Mouse (Mus musculus) heart, postnatal 25 days (tissue): ENCODE measurements around the gene Pak6. TPM values are rescaled to one million over a fixed set of nuclear protein-coding genes. Genes with fewer than 3 reads are reported as not detected.

Source experiments
- DNase-seq: peaks from one replicate; pipeline ENCODE4 v3.0.0; 2022; ENCODE audit warnings: low spot score
- intact Hi-C: fragments of 180-260 bp; cut with DNase I; formaldehyde crosslinking; loops from one replicate; pipeline ENCODE4 v1.15.1; 2025
- total RNA-seq, 2 experiments: library from RNA; stranded (reverse); gene quantifications; 2 replicates each; pipeline ENCODE4 v1.2.3; 2021

Pak6 gene
- total RNA-seq, 2 experiments from 2014 or later: 6.4 to 9.9 TPM

DNA sequence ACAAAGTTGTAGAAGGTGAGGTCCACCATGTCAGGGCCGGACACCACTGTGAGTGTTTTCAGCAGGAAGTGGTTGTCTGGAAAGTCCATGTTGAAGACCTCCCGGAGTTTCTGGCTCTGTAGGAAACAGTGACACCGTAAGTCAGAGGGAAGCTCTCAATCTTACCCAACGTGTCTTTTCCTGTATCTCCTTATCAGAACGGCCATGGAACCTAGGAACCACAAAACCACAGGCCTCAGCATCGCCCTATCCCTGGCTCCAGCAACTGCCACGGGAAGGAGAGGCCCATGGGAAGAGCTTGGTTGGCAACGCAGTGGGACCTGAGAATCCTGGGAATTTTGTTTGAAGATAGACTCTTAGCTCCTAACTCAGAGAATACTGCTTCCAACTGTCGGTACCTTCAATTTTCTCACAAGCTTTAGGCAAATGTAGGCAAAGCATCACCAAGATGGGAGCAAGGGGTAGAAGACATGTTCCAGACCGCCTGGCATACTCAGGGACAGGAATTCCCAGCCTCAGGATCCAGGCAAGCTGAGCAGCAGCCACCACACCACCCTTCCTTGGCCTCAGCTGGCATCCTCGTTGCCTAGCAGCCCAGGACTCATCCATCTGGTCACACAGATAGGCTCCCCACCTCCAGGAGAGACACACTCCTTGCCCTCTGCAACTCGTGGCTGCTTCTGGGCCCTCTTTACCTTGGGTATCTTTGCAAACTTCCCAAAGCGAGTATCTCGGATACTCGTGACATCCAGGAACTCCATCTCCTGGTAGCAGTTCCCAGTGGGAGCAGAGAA is 60.8 kb downstream of the Pak6 start:
- no peak for DNase-seq
- intact Hi-C loops: no loop called here

DNA sequence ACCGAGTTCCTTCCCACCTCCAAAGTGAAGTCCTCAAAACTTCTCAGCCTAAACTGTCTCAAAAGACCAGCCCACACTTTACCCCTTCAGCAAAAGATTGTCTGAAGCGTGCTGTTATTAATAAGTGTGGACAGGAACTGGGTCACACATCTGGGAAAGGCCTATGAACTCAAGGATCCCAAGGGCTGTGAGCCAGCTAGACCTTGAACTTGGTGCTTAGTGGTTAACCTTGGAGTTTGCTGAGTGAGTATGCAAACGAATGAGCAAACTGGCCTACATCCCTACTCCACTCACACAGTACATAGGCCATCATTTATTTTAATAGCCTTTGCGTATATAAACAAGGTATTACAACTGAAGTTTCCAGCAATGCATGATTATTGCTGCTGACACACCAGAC is 62.4 kb downstream of the Pak6 start:
- DNase-seq: no peak
- intact Hi-C loops: no loop called here

DNA sequence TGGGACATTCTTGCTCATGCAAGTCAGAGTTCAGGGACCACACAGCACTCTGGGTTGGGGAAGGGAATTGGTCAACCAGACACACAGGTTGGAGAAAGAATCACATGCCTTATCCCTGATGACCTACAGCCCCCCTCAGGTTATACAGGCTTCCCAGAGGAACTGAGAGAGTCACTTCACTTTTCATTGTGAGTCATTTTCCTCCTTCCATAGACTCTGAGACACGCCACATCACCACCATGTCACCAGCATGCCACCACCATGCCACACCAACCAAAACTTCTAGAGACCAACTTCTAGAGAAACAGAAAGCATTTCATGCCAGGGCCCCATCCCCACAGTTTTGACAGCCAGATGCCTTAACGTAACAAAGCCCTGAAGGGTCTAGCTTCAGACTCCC is 63.8 kb downstream of the Pak6 start:
- intact Hi-C loops: no loop called here
- no peak for DNase-seq

DNA sequence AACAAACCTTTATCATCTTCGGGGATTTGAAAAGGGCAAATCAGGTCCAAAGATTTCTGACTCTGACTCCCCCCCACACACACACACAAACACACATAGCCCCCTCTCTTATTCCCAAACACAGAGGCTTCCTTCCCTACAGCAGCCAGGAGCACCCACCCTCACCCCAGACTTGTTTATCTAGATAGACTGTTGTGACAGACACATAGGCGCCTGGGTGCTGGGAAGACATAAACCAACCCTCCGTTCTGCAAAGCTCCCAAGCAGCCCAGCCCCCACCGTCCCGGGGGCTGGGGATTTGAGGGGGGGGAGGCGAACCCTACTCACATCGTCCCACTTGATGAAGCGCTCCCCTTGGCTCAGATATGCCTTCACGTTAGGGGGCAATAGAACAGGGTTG is 64.8 kb downstream of the Pak6 start:
- intact Hi-C loops: loop anchor here (2.0 kb wide), 1 partner anchor 27 kb away; no protein-coding TSS in a partner anchor

DNA sequence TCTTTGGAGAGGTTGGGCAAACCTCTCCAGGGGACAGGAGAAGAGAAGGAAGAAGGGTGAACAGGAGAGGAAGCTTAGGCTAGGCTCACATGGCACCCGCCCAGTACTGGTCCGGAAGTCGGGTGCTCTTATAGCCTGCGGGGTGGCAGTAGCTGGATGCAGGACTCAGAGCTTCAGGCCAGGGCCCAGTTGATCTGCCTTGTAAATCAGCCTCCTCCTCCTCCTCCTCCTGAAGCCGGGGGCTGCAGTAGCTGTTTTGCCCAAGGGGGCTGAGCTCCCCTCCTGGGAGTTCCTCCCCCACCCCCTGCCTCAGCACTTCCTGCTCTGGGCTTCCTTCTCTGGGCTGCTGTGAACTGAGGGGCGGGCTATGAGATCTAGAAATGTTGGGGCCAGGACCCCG is 65.2 kb downstream of the Pak6 start, which contains the start of gene Plcb2:
Gene Plcb2, minus strand, starts transcription at position 102 of the 400 bp plus-strand sequence.
- intact Hi-C loops: loop anchor here (2.0 kb wide), 1 partner anchor 28 kb away; no protein-coding TSS in a partner anchor
- no peak for DNase-seq

More for the DNA sequence above, 64.8 kb downstream of the Pak6 start:
- no peak for DNase-seq

DNA sequence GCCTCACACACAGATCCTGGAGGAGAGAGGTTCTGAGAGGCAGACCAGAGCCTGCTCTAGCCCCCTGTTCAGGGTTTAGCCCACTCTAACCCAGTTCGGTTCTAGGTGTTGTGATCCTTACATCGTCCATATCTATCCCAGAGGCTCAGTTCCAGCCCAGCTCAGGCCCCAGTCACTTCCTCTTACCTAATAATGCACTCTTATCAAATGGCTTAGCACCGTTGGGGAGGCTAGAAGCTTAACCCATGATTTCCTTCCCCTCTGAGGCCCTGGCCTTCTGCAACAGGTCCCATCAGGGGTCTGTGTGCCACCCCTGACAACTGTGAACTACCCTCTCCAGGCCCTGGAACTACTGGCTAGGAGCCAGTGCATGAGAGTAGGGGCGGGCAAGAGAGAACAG is 66.1 kb downstream of the Pak6 start:
- DNase-seq: no peak
- intact Hi-C loops: loop anchor here (2.0 kb wide), 1 partner anchor 28 kb away; no protein-coding TSS in a partner anchor

DNA sequence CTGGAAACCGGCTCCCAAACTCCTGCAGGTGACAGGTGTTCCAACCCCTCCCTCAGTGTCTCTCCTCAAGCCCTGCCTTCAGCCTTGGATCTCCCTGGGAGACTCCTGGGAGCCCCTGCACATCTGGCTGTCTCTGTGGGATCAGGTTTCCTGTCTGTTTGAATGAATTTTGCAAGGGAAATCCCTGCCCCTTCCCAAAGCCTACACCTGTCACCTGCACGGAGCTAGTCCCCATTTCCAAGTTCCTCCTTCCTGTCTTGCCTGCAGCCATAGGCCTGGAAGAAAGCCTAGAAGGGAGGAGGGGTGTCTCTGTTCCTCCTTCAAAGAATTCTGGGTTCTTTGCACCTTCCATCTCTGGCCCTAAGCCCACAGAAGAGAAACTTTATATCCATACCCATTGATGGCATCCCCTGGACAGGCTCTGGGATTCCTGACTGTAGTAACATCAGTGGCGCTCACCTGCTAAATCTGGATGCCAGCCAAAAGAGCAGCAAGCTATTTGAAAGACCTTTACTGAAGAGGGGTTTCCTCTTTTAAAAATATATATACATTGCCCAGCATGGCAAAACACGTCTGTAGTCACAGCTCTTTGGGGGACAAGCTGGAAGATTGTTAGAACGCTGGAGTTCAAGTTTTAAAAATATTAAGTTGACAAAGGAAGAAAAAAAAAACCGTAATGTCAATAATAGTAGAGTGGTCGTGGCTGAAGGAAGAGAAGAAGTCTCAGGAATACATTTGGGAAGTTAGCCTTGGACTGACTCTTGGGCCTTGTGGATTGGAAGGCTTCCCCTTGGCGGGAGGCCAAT is 66.9 kb downstream of the Pak6 start:
- DNase-seq: no peak

DNA sequence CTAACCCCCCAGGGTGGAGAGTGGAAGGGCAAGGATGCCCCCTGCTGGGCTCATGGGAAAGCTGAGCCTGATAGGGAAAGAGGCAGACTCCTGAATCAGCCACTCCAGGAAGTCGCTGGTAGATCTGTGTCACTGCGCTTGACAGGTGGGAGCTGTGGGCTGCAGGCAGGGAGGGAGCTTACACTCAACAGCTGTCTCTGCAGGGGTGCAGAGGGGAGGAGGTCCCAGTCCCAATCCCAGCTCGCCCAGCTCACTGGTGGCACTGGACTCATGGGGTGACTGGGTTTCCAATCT is 67.5 kb downstream of the Pak6 start:
- intact Hi-C loops: loop anchor here (1.0 kb wide), 1 partner anchor 92 kb away; no protein-coding TSS in a partner anchor
- DNase-seq: peak; percentile 43

More for the DNA sequence above, 66.9 kb downstream of the Pak6 start:
- intact Hi-C loops: loop anchor here (1.0 to 2.0 kb wide), 2 partner anchors 29 to 92 kb away; no protein-coding TSS in a partner anchor

DNA sequence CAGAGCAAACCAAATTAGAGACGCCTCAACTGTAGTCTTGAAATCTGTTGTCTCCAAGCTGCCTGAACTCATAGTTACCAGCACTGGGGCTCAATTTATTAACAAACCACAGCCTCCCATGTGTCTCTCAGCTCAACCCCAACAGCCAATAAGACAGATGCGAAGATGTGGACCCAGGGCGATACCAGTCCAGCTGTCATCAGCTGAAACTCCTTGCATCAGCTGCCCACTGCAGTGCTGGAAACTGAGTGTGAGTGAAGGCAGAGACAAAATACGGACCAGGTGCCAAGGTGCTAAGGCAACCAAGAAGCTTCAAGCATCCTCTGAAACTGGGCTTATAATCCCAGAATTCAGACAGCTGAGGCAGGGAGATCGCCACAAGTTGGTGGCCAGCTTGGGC is 68.9 kb downstream of the Pak6 start:
- DNase-seq: no peak
- intact Hi-C loops: no loop called here

DNA sequence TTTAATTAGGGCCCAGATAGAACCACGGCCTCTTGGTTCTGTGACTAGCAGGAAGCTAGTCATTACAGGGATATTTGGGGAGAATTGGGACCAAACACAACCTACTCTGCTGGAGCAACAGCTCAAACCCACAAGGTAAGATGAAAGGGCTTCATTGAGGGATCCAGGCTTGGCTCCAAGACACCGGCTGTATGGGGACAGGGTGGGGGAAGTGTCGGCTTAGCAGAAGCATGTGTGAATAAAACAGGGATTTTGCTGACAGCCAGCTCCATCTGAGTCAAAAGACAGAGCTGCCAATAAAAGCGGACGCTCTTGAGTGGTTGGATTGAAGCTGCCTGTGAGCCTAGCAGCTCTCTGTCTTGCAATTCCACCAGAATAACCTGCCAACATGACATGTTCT is 70.2 kb downstream of the Pak6 start:
- intact Hi-C loops: no loop called here

DNA sequence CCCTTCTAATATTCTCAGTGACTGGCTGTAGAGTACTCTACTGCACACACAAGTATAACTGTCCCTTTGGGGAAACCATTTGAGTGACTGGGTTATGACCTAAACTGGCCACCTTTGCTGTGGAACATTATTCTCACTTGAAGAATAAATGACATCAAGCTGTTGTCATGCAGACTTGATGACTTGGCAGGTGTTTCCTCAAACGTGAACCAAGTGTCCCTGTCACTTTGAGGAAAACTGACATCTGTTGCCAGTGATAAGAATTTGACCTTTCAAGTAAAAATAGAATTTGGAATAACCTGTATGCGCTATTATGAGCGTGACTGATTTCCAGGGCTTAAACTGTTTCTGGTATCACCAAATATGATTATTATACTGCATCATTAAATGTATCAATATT is 77.2 kb downstream of the Pak6 start:
- DNase-seq: no peak
- intact Hi-C loops: loop anchor here (5.0 kb wide), 2 partner anchors 38 to 122 kb away; partner anchors contain the start of genes Ankrd63 and Ivd

More for the DNA sequence above, 70.2 kb downstream of the Pak6 start:
- DNase-seq: no peak

DNA sequence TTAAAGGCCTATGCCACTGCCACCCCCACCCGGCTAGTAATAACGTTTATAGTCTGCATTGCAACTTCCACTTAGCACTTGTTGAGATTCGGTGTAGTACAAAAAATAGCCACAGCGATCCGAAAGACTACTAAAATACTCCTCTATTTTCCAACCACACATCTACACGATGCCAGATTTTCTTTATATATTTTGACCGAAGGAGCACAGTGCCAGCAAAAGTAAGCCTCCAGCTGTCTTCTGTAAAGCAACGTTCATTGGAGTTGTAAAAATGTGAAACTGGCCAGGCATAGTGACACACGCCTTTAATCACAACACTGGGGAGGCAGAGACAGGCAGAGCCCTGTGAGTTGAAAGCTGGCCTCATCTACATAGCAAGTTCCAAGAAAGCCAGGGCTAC is 78.1 kb downstream of the Pak6 start:
- no peak for DNase-seq
- intact Hi-C loops: loop anchor here (5.0 kb wide), 2 partner anchors 39 to 121 kb away; partner anchors contain the start of genes Ankrd63 and Ivd

DNA sequence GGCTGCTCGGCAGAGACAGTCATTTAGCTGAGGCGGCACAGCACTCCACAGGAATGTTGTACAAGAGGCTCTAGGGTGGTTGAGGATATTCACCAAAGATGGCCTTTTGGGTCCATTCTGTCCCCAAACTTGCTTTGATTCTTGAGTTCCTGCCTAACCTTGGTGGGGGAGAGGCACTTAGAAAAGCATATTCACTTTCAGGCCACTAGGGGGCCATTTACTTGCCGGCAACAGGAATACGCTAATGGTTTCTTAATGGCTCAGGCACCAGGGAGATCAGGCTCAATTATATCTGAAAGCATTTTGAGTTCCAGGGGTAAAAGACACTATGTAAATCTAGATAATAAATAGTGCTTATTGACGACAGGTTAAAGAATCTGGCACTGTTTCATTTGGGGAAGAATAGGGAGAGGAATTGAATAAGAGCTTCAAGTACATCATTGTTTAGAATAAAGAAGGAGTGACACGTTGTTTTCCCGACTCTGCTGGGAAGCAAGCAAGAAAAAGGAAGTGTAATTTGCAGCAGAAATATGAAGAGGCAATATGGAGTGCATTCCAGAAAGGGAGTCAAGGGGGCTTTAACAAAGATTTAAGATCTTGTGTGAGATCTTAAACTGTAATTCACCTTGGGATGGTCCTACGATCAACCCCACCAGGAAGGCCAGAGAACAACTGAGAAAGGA is 80.3 kb downstream of the Pak6 start:
- intact Hi-C loops: loop anchor here (1.0 to 5.0 kb wide), 3 partner anchors 41 to 140 kb away; partner anchors contain the start of genes Ankrd63 and Ivd
- DNase-seq: no peak

DNA sequence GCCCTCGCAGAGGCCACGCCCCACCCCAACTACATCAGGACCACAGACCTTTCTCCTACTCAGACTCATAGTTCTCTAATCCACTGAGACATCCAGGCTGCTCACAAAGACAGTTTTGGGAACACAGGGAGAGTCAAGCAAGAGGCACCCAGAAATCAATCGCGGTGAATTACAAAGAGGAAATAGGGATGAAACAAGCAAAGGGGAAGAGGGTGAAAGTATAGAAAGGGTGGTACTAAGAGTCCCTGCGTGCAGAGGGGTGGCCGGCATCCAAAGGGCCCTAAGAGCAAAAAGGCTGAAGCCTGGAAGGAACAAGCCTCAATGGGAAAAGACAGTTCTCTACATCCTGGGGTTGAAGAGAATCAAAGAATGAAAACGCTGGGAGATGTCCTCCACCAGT is 81.5 kb downstream of the Pak6 start:
- no peak for DNase-seq
- intact Hi-C loops: loop anchor here (1.0 to 5.0 kb wide), 4 partner anchors 17 to 118 kb away; partner anchors contain the start of genes Ankrd63, Disp2 and Ivd

DNA sequence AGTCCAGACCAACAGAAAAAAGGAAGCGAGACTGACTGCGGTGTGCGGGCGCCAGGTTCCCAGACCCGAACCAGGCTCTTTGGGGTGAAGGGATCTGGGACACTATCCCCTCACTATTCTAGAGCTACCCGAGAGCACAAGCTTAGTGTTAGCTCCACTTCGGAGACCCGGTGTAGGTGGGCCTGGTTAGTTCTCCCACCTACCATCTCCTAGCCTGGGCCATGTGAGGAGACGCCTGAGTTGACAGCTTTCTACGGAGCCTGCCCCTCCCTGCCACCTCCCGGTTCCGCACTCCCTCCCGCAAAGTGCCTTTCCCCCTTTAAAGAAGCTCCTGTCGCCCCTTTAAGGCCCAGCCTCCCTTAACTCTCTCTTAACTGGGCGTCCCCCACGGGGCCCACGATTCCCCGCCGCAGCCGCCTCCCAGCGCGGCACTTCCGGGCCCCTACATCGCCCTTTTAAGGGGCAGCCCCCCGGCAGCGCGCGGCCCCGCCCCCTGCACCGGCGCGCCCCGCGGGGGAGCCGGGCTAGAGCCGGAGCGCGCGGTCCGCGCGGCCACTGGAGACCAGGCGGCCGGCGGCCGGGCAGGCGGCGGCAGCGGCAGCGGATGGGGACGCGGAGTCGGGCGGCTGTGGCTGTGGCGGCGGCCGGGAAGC is 82.3 kb downstream of the Pak6 start, which contains the start of gene Inafm2:
Gene Inafm2, plus strand, starts transcription at position 527 of the 653 bp plus-strand sequence.
- peak; percentile 91 for DNase-seq
- intact Hi-C loops: loop anchor here (1.0 to 2.0 kb wide), 2 partner anchors 16 to 33 kb away; partner anchors contain the start of gene Disp2

DNA sequence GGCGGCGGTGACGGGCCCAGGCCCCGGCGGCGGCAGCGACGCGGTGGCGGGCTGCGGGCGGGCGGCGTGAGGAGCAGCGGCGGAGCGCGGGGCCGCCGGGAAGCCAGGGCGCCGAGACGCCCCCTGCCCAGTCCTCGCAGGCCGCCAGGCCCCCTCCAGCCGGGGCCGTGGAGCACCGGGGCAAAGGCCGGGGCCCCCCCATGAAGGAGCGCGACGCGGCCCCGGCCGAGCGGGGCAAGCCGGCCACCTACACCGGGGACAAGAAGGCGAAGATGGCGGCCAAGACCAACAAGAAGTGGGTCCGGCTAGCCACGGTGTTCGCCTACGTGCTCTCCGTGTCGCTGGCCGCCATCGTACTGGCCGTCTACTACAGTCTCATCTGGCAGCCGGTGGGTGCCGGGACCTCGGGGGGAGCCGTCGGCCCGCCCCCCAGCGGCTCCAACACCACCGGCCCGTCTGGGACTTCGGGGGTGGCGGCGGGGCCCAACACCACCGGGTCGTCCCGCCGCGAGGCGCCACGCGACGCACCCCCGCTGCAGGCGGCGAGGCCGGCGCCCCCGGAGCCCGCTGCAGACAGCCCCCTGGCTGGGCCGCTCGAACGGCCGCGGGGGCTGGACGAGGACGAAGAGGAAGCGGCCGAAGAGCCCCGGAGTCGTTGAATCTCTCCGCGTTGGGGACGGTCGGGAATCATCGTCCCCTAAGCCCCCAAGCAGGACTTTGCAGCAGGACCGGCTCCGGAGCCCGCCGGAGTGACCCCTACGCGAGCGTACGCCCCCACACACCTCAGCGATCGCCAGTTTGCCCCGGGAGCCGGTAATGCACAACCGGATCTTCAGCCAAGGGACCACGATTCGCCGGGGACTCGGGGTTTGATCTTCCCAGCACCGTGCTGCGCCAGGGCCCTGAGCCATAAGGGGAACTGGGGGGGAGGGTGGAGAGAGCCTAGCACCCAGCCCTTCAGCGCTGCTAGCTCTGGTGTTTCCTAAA is 83.1 kb downstream of the Pak6 start:
- intact Hi-C loops: loop anchor here (1.0 to 2.0 kb wide), 2 partner anchors 15 to 33 kb away; partner anchors contain the start of gene Disp2
- DNase-seq: no peak

DNA sequence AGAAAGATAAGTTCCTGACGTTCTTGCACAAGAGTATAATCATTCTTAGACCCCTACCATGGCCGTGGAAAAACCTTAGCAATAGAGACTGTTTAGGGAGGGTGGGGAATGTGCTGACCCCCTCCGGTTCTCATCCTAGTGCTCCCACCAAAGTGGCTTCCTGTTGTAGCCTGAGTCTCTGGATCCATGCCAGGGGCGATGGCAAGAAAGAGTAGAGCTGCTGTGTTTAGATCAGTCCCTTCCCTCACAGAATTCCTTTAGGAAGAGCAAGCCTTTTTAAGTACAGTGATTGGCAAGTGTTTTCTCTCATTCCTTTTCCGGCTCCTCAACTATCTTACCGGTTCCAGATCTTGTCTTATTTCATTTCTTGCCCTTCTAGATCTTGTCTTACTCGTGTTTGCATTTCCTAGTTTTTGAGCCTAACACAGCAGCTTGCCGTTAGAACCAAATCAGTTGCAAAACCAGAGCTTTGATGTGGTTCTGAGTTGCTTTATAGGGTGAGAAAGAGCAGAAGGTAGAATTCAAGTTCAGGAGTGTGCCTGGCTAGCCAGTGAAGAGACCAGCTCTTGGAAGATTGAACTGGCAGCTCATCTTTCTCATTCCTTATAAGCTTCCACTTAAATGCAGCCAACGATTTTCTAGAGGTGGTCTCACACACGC is 84.3 kb downstream of the Pak6 start:
- DNase-seq: no peak
- intact Hi-C loops: no loop called here
